Mouse (Mus musculus) lung, embryonic 16.5 days (tissue): ENCODE measurements at regions not wholly inside any gene's neighbourhood (a gene's known extent, or its start where the extent isn't known, plus 50 kb on each side); places are given as distances from the start of the nearest gene placed in this dataset.

Experiments
- ATAC-seq: fragments of 200-750 bp; cut with Nextera tagmentation; 2 replicates; pipeline ENCODE4 v1.8.0; 2017; ENCODE audit warnings: low read depth, mild to moderate bottlenecking, moderate library complexity
- H3K27ac ChIP-seq: fragments of 300-500 bp; sonication (generic); 2 replicates; pipeline ENCODE4 v1.5.1; 2014; ENCODE audit warnings: mild to moderate bottlenecking, control low read depth, low read length
- H3K27me3 ChIP-seq: fragments of 300-500 bp; sonication (generic); 2 replicates; pipeline ENCODE4 v1.6.1; 2014; ENCODE audit warnings: low read depth, low read length, mixed read lengths; ENCODE audit not compliant: control insufficient read depth, insufficient read depth
- H3K36me3 ChIP-seq: fragments of 300-500 bp; sonication (generic); 2 replicates; pipeline ENCODE4 v1.6.1; 2014; ENCODE audit warnings: low read length; ENCODE audit not compliant: control insufficient read depth, insufficient read depth
- H3K4me1 ChIP-seq: fragments of 300-500 bp; sonication (generic); replicated peaks from 2 replicates; pipeline ENCODE4 v1.6.1; 2014; ENCODE audit warnings: low read length, mixed read lengths; ENCODE audit not compliant: control insufficient read depth, insufficient read depth
- H3K4me2 ChIP-seq: fragments of 300-500 bp; sonication (generic); 2 replicates; pipeline ENCODE4 v1.6.1; 2014; ENCODE audit warnings: low read depth, low read length, control low read depth
- H3K4me3 ChIP-seq: fragments of 300-500 bp; sonication (generic); 2 replicates; pipeline ENCODE4 v1.5.1; 2014; ENCODE audit warnings: mild to moderate bottlenecking, low read length, control low read depth
- H3K9ac ChIP-seq: fragments of 300-500 bp; sonication (generic); 2 replicates; pipeline ENCODE4 v1.6.1; 2014; ENCODE audit warnings: low read length, control low read depth
- H3K9me3 ChIP-seq: fragments of 300-500 bp; sonication (generic); 2 replicates; pipeline ENCODE4 v1.6.1; 2016; ENCODE audit warnings: low read length; ENCODE audit not compliant: control insufficient read depth
- WGBS: fragments of 180-500 bp; shearing (Covaris S2); extraction: QIAGEN DNeasy Blood & Tissue Kit; methylation state at CpG from one replicate; pipeline ENCODE4 v1.1.7; 2014; 5-methylcytosine and 5-hydroxymethylcytosine counted together

DNA sequence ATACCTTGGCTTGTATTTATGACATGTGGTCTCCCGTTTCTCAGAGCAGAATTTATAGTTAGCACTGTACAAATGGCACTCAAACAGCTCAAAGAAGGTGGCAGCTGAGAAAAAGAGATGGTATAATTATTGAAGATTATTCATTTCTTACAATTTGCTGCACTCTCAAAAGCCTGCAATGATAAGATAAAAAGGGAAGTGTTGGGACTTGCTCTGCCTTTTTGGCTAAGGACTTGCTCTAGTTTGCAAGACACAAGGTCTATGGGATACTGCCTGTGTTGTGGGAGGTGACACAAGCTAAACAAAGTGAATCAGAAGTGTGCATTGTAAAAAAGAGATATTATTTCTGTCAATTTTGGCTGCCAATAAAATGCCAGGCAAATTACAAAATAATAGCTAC is 340.2 kb upstream of the Pik3r1 start:
- no peak for ATAC-seq
- H3K4me3 ChIP-seq, result no peak overlapping the region
- H3K36me3 ChIP-seq, result no peaks in the 10 kb centered on the region
- no peak overlapping the region for H3K27ac ChIP-seq
- no peak overlapping the region for H3K4me2 ChIP-seq
- no peaks in the 10 kb centered on the region for H3K9me3 ChIP-seq
- H3K4me1 ChIP-seq, result no peaks in the 10 kb centered on the region
- no peaks in the 10 kb centered on the region for H3K27me3 ChIP-seq
- WGBS, result 43% methylated on average over 1 of the region's 1 CpGs
- H3K9ac ChIP-seq, result no peak overlapping the region

DNA sequence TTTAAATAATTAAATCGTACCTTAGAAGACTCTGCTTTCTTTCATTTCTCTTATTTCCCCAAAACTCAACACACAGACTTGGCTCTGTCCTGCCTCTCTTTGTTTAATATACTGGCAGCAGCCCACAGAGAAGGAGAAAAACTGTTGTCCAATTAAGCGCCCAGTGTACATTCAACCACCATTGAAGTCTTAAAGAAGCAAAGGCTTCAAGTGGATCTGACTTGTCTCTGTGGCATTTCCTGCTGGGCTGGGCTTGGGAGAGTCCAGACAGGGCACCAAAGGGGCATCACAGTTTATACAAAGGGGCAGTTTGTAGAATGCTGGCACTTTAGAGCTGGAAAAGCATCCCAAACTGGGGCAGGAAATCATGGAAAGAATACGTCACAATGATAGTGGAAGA is 340.9 kb upstream of the Pik3r1 start:
- Histone ChIP-seq H3K27ac (no peak overlapping the region), H3K4me3 (no peak overlapping the region), H3K4me2 (no peak overlapping the region), H3K36me3 (no peaks in the 10 kb centered on the region), H3K9me3 (no peaks in the 10 kb centered on the region), H3K4me1 (no peaks in the 10 kb centered on the region), H3K9ac (no peak overlapping the region), H3K27me3 (no peaks in the 10 kb centered on the region)
- no peak for ATAC-seq
- 70% methylated on average over 3 of the region's 3 CpGs for WGBS

DNA sequence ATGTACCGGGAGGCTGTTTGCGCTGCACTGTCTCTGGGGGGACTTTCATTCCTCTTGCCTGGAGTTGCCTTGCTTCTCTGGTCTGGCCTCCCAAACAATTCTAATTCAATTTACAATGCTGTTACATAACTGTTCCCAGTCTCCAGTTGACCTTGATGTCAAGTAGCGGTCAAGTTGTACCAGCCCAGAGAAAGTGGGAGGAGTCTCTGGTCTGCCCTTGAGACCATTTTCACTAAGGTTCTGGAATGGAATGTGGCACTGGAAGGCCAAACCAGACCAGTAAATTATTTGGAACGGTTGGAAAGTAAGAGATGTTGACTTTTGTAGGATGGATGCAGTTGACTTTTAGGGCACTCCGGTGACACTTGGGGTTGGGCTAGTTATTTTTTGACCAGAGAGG is 345.9 kb upstream of the Pik3r1 start:
- 0 out of 2 replicates have a peak, but pooled peaks have one; percentile 26 for ATAC-seq
- WGBS, result 76% methylated on average over 5 of the region's 5 CpGs

DNA sequence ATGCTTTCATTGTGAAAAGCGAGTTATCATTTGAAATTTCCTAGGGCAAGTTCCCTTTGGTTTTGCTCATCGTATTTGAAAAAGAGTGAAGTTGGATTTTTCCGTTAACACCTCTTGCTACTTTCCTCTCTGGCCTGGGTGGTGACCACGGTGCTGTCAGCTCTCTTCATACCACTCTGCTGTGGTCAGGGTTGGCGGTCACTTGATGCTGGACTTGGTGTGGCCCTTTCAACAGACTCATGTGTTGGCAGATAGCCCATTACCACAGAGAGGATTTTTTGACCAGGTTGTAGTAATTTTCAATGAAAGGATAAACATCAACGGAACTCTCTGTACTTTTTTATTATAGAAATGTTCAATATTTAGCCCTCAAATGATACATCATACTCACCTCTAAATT is 354.3 kb upstream of the Pik3r1 start:
- H3K9me3 ChIP-seq, result no peaks in the 10 kb centered on the region
- H3K36me3 ChIP-seq, result no peaks in the 10 kb centered on the region
- H3K4me1 ChIP-seq, result no peaks in the 10 kb centered on the region
- H3K27me3 ChIP-seq, result no peaks in the 10 kb centered on the region
- H3K4me3 ChIP-seq, result no peak overlapping the region
- H3K9ac ChIP-seq, result no peak overlapping the region
- no peak overlapping the region for H3K4me2 ChIP-seq
- ATAC-seq, result no peak
- WGBS, result 80% methylated on average over 6 of the region's 6 CpGs
- H3K27ac ChIP-seq, result no peak overlapping the region

More for the DNA sequence above, 345.9 kb upstream of the Pik3r1 start:
- Histone ChIP-seq H3K27ac (no peak overlapping the region), H3K4me2 (no peak overlapping the region), H3K4me1 (no peaks in the 10 kb centered on the region), H3K36me3 (no peaks in the 10 kb centered on the region), H3K4me3 (no peak overlapping the region), H3K9me3 (no peaks in the 10 kb centered on the region), H3K27me3 (no peaks in the 10 kb centered on the region), H3K9ac (no peak overlapping the region)

DNA sequence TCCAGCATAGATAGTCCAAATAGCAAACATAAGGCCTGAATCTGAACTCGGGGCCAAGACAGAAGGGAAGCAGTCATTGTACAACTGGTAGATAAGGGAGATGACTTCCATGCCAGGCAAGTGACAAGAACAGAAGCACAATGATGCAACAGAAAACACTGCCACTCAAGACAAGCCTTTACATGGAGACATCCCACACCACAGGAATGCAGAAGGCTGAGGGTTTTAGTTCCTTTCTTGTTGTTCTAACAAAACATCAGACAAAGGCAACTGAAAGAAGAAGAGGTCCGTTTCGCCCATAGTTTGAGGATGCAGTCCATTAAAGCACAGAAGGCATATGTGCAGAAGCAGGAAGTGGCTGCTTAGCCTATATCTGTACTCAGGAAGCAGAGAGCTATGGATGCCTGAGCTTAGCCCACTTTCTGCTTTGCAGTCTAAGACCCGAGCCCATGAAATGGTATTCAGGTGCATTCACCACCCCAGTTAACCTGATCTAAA is 360.0 kb upstream of the Pik3r1 start:
- H3K9ac ChIP-seq, result no peak overlapping the region
- no peaks in the 10 kb centered on the region for H3K4me1 ChIP-seq
- H3K9me3 ChIP-seq, result no peaks in the 10 kb centered on the region
- H3K4me2 ChIP-seq, result no peak overlapping the region
- ATAC-seq, result no peak
- no peaks in the 10 kb centered on the region for H3K36me3 ChIP-seq
- no peak overlapping the region for H3K4me3 ChIP-seq
- WGBS, result 69% methylated on average over 4 of the region's 4 CpGs
- H3K27me3 ChIP-seq, result no peaks in the 10 kb centered on the region
- no peak overlapping the region for H3K27ac ChIP-seq

DNA sequence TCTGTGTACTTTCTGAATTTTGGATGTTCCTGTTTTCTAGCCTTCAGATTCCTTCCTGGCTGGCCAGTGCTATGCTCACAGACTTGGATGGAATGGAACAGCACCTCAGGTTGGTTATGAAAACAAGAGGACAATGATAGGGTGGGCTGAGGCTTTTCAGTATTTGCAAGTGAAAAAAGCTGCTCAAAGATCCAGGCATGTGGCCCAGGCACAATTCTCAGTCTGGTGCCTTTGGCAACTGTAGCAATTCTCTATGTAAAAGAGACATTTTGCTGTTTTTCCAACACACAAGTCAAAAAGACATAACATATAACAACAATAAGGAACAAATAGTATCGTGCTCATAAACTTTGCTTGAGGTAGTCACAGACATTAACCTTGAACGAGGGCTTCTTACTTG is 363.4 kb upstream of the Pik3r1 start:
- WGBS, result 94% methylated on average over 2 of the region's 2 CpGs
- Histone ChIP-seq H3K4me2 (no peak overlapping the region), H3K9ac (no peak overlapping the region), H3K27ac (no peak overlapping the region), H3K36me3 (no peaks in the 10 kb centered on the region), H3K9me3 (no peaks in the 10 kb centered on the region), H3K27me3 (no peaks in the 10 kb centered on the region), H3K4me3 (no peak overlapping the region), H3K4me1 (no peaks in the 10 kb centered on the region)
- no peak for ATAC-seq

DNA sequence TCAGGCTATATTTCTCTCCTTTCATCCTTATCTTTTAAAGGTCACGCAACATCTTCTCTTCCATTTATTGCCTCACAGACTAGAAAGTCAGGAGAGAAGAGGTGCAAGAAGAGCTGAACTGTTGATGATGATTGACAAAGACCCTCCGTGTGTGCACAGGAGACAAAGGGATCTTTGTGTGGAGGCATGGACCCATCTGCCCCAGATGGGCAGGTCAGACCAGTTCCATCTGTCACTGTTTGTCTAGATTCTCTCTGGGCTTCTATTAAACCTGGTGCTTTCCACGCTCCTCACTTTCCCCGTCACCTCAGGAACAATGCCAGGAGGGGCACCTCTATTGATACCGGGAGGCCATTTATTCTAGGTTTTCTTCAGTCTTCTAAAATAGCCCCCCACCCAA is 364.1 kb upstream of the Pik3r1 start:
- no peak overlapping the region for H3K27ac ChIP-seq
- no peaks in the 10 kb centered on the region for H3K9me3 ChIP-seq
- H3K4me3 ChIP-seq, result no peak overlapping the region
- H3K9ac ChIP-seq, result no peak overlapping the region
- ATAC-seq, result no peak
- 68% methylated on average over 5 of the region's 5 CpGs for WGBS
- no peaks in the 10 kb centered on the region for H3K27me3 ChIP-seq
- no peaks in the 10 kb centered on the region for H3K4me1 ChIP-seq
- no peaks in the 10 kb centered on the region for H3K36me3 ChIP-seq
- no peak overlapping the region for H3K4me2 ChIP-seq

DNA sequence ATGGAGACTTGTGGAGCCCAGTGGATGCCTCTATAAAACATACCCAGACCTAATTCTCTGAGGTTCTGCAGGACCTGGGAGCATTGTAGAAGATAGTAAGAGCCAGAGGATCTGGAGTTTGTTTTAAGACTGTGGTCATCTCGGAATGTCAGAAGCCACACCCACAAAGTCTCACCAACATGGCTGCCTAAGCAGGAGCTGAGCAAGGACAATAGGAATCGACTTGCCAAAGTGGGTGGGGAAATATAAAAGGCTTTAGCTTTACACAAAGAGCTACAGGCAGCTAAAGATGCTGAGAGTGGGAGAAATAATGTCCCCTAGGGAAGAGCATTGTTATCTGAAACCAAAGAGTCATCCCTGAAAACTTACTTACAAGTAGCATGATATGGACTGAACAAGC is 364.7 kb upstream of the Pik3r1 start:
- H3K9me3 ChIP-seq, result no peaks in the 10 kb centered on the region
- H3K27me3 ChIP-seq, result no peaks in the 10 kb centered on the region
- 67% methylated on average over 2 of the region's 2 CpGs for WGBS
- no peak overlapping the region for H3K27ac ChIP-seq
- H3K4me1 ChIP-seq, result no peaks in the 10 kb centered on the region
- H3K36me3 ChIP-seq, result no peaks in the 10 kb centered on the region
- no peak overlapping the region for H3K4me3 ChIP-seq
- no peak overlapping the region for H3K4me2 ChIP-seq
- no peak for ATAC-seq
- no peak overlapping the region for H3K9ac ChIP-seq

DNA sequence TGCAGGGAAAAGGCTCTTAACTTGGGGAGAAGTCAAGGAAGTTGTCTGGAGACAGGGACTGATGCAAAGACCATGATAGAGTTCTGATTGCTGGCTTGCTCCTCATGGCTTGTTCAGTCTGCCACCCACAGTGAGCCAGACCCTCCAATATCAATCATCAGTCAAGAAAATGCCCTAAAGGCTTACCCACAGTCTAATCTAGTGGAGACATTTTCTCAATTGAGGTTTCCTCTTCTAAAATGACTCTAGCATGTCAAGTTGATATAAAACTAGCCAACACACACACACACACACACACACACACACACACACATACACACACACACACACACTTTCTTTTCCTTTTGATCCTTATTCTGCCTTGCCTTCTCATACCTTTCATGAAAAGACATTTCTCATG is 367.2 kb upstream of the Pik3r1 start:
- Histone ChIP-seq H3K36me3 (no peaks in the 10 kb centered on the region), H3K4me2 (no peak overlapping the region), H3K9ac (no peak overlapping the region), H3K9me3 (no peaks in the 10 kb centered on the region), H3K27ac (no peak overlapping the region), H3K4me3 (no peak overlapping the region), H3K4me1 (no peaks in the 10 kb centered on the region), H3K27me3 (no peaks in the 10 kb centered on the region)
- no peak for ATAC-seq

DNA sequence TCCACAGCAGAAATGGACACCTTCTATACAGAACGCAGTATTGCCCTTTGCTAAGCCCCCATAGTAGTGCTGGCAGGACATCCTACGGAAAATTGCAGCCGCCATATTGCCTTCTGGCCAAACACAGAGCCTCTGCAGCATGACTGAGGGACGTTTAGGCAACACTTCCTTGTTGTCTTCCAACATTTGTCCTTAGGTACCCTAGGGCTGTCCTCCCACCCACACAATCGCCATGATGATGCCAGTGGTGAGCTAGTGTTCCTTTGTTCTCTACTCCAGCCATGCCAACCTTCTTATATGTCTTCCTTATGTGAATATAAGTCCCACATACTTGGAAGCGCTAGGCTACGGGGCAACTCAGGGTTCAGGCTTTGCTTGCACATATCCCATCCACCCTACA is 375.0 kb upstream of the Pik3r1 start:
- Histone ChIP-seq H3K27ac (no peak overlapping the region), H3K9me3 (no peaks in the 10 kb centered on the region), H3K27me3 (no peaks in the 10 kb centered on the region), H3K4me1 (no peaks in the 10 kb centered on the region), H3K36me3 (no peaks in the 10 kb centered on the region), H3K9ac (no peak overlapping the region), H3K4me3 (no peak overlapping the region), H3K4me2 (no peak overlapping the region)
- 92% methylated on average over 7 of the region's 7 CpGs for WGBS
- ATAC-seq, result no peak
